Mouse (Mus musculus) spleen, postnatal 14 days (tissue): Measurements from ENCODE around the gene Nectin2.
A peak's percentile ranks its signal among the peaks of the same experiment; 100 is the strongest.

Experiments used
- DNase-seq, 2 experiments: peaks; one replicate each; pipeline ENCODE4 v3.0.0; 2021 to 2022; ENCODE audit warnings: low spot score in 2 of 2

Nectin2 gene

DNA sequence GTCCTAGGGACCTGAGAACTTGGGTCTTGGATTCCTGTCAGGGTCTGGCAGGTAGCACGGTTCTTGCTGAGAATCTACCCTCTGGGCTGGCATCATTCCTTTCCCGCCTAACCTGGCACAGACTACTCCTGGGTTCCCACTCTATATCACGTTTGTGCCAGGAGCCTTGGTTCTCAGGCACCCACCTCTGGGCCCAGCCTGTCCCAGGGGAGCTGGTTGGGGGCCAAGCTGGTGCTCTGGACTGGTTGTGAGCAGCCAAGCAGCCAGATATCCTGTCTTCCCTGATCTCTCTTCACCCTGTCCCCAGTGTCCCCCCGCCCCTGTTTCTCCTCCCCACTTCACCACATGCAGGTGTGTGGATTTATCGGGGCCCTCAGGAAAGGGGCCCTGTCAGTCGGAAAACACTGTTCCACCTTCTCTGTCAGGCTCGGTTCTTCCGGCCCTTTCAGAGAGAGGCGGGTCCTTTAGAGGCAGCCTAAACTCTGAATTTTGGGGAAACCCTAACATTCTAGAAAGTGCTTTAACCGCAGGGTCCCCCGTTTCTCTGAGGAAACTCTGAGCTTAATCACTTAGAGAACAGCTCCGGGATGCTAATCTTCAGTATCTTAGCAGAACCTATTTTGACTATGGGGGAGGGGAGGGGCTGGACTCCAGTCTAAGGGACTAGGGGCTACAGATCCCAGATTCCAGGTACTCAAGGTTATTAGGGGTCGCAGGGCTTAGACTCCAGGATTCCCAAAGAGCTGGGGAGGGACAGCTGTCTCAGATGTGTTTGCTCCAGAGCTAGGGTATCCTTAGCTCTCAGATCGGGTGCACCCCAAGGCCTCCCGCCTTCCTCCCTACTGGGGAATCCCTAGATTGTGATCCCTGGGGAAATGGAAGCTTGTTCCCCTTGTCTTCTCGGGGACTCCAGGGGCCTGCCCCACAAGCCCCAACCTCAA lies 19.4 kb upstream of the Nectin2 start:
- no peak for DNase-seq

- no peak for DNase-seq
Observed at GRCm38 (mm10) chr7:19769001-19769400, 18.7 kb upstream of the Nectin2 start.

DNA sequence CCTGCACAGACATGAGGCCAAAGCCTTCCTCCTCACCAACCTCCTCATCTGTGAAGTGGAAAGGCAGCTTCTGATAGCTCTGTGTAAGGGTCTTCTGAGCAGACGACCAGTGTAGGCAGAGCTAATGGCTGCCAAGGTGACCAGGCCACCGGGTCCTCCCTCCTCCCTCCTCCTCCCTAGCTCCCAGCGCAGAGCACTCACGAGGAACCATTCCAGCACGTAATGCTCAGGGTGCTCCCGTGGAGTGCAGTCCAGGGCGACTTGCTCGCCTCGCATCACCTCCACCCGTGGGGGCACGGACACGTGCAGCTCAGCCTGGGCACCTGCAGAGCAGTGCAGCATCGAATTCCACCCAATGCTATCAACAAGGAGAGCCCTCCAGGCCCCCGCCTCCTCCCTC lies 18.0 kb upstream of the Nectin2 start:
- no peak for DNase-seq

DNA sequence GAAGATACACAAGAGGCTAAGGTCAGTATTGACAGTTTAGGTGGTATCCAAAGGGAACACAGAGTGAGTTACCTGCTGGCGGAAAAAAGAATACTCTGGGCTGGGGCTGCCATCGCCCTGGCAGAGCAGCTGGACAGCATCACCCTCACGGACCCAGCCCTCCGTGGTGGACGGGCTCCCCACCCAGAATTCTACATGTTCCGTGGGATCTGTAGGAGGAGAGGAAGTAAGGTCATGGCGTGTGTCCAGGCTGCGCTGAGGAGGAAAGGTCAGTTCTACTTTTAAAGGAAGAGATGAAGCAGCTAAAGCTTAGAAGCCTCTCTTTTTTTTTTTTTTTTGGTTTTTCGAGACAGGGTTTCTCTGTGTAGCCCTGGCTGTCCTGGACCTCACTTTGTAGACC lies 14.3 kb upstream of the Nectin2 start:
- no peak for DNase-seq

- DNase-seq: no peak
Observed at GRCm38 (mm10) chr7:19763829-19764477, 13.7 kb upstream of the Nectin2 start.

- DNase-seq: no peak
Observed at GRCm38 (mm10) chr7:19762283-19762682, 12.0 kb upstream of the Nectin2 start.

DNA sequence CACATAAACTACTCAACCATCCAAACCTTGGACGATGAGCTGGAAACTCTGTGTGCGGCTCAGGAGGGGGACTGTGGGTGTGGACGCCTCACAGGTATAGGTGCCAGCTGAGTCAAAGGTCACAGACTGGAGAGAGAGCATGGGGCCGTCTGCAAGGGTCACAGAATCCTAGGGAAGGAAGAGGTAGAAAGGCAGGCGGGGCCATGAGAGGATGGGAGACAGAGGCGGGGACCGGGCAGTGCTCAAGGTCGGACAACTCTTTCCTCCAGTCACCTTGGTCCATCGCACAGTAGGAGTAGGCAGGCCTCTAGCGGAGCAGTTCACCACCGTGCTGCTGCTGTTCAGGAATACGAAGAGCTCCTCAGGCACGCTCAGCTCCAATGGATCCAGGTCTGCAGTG lies 9.7 kb upstream of the Nectin2 start:
- no peak for DNase-seq

- no peak for DNase-seq
Observed at GRCm38 (mm10) chr7:19758623-19759022, 8.3 kb upstream of the Nectin2 start.

- DNase-seq: no peak
Observed at GRCm38 (mm10) chr7:19755851-19756786, 5.8 kb upstream of the Nectin2 start.

DNA sequence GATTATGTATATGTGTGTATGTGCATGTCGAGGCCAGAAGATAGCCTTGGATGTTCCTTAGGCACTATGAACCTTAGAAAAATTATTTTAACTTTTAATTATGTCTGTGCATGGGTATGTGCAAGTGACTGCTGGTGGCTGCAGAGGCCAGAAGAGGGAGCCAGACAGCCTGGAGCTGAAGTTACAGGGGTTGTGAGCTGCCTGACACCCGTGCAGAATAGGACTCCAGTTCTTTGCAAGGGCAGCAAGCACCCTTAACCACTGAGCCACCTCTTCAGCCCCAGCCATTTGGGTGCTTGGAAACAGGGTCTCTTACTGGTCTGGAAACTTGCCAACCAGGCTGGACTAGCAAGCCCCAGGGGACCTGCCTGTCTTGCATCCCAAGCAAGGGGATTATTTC lies 4.7 kb upstream of the Nectin2 start:
- no peak for DNase-seq

DNA sequence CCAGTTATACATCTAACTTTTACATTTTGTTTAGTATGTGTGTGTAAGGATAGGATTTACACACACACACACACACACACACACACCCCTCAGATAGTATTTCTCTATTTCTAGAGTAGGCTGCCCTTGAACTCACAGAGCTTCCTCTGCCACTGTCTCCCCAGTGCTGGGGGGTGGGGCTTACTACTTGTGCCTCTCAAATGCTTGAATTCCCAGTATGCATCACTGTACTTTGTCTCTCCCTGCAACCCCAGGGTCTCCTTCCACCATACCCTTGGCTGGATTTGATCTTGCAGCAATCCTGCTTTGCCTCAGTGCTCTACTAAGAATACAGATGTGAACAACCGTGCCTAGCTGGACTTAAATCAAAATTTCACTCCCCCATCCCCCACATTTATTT lies 3.8 kb upstream of the Nectin2 start:
- no peak for DNase-seq

DNA sequence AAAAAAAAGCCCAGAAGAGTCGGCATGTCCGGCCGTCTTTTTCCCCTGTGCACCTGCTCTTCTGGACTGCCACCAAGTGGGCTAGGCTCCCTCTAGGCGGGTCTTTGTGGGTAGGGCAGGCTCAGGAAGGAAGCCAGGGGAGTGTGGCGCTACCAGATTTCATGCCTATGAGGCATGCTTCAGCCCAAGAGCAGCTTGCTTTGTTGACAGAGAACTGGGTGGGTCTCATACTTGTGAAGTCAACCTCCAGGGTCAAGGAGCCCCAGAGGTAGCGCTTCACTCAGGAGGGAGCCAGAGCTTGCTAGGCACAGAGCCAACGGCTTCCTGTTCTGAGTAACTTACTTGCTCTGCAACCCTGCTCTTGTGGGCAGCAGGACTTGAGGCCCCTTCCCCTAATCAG lies 3.3 kb upstream of the Nectin2 start:
- no peak for DNase-seq

DNA sequence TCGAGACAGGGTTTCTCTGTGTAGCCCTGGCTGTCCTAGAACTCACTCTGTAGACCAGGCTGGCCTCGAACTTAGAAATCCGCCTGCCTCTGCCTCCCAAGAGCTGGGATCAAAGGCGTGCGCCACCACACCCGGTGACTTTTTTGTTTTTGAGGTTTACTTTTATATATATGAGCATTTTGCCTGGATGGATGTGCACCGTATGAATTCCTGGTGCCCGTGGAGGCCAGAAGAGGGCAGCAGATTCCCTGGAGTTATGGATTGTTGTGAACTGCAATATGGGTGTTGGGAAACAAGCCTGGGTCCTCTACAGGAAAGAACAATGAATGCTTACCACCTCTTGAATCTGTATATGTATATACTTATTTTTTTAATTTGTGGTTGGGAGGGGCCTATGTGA lies 2.4 kb upstream of the Nectin2 start:
- no peak for DNase-seq

- DNase-seq: no peak
Observed at GRCm38 (mm10) chr7:19751070-19751383, 744 bp upstream of the Nectin2 start.

GRCm38 (mm10) chr7:19749389-19750216 lies 680 bp downstream of the Nectin2 start:
- DNase-seq: peak; percentile 54 to 65

GRCm38 (mm10) chr7:19748219-19749195 lies 1.8 kb downstream of the Nectin2 start:
- no peak for DNase-seq

GRCm38 (mm10) chr7:19747420-19748218 lies 2.7 kb downstream of the Nectin2 start:
- no peak for DNase-seq

GRCm38 (mm10) chr7:19746426-19747201 lies 3.7 kb downstream of the Nectin2 start:
- DNase-seq: no peak
